Mouse (Mus musculus) heart, adult 2 months (tissue): ENCODE measurements around the gene Ksr2. TPM values are rescaled to one million over a fixed set of nuclear protein-coding genes. Genes with fewer than 3 reads are reported as not detected.

Experiments used
- DNase-seq, 2 experiments: peaks; one replicate each; pipeline ENCODE4 v3.0.0; 2021
- H3K27ac ChIP-seq: fragments of 200-600 bp; 2 replicates; pipeline ENCODE4 v1.8.1; 2022
- H3K27me3 ChIP-seq: fragments of 200-500 bp; 2 replicates; pipeline ENCODE4 v1.6.1; 2012; ENCODE audit warnings: mild to moderate bottlenecking, low read length, inconsistent platforms, mixed read lengths; ENCODE audit not compliant: control insufficient read depth, insufficient read depth
- H3K36me3 ChIP-seq: fragments of 200-500 bp; 2 replicates; pipeline ENCODE4 v1.6.1; 2012; ENCODE audit warnings: low read length, inconsistent platforms; ENCODE audit not compliant: control insufficient read depth, insufficient read depth
- H3K4me1 ChIP-seq: fragments of 200-500 bp; 2 replicates; pipeline ENCODE4 v1.6.1; 2011; ENCODE audit warnings: low read length; ENCODE audit not compliant: control insufficient read depth, insufficient read depth
- H3K4me3 ChIP-seq: fragments of 200-600 bp; 2 replicates; pipeline ENCODE4 v1.8.1; 2022
- H3K79me2 ChIP-seq: fragments of 200-500 bp; replicated peaks from 2 replicates; pipeline ENCODE4 v1.6.1; 2012; ENCODE audit warnings: mild to moderate bottlenecking, inconsistent platforms, low read length, moderate library complexity, mixed read lengths; ENCODE audit not compliant: control insufficient read depth, insufficient read depth
- H3K9ac ChIP-seq: fragments of 200-500 bp; 2 replicates; pipeline ENCODE4 v1.6.1; 2012; ENCODE audit warnings: low read depth, mild to moderate bottlenecking, control low read depth, inconsistent platforms, low read length, mixed read lengths
- CTCF ChIP-seq: fragments of 200-600 bp; IDR thresholded peaks from 2 replicates; pipeline ENCODE4 v1.8.1; 2022; ENCODE audit warnings: antibody characterized with exemption, mild to moderate bottlenecking, moderate library complexity
- EP300 ChIP-seq: fragments of 200-500 bp; IDR thresholded peaks from 2 replicates; pipeline ENCODE4 v1.6.1; 2011; ENCODE audit warnings: low read depth, low read length, control low read depth; ENCODE audit not compliant: insufficient read depth
- POLR2A ChIP-seq: fragments of 200-500 bp; IDR thresholded peaks from 2 replicates; pipeline ENCODE4 v1.6.1; 2011; ENCODE audit warnings: mild to moderate bottlenecking, low read depth, low read length, control low read depth; ENCODE audit not compliant: insufficient read depth
- WGBS: fragments of 180-500 bp; shearing (Covaris S2); methylation state at CpG from one replicate; pipeline ENCODE4 v1.1.7; 2018; 5-methylcytosine and 5-hydroxymethylcytosine counted together
- intact Hi-C: fragments of 180-260 bp; cut with DNase I; formaldehyde crosslinking; loops from one replicate; pipeline ENCODE4 v1.15.1; 2025
- polyA plus RNA-seq: library from polyadenylated mRNA; depleted of rRNA; stranded (reverse); fragments of >200 nt; gene quantifications from 2 replicates; pipeline ENCODE4 v1.2.3, GENCODE M21; 2012
- total RNA-seq, 2 experiments: library from RNA; stranded (reverse); gene quantifications; 2 replicates each; pipeline ENCODE4 v1.2.3; 2021

Gene Ksr2
- total and polyA plus RNA-seq, 3 experiments, result 0.02 to 0.05 TPM; not detected in 1

GRCm38 (mm10) chr5:117709306-117709705, 295.5 kb downstream of the Ksr2 start:
- Histone ChIP-seq H3K4me1 (no peaks in the 10 kb centered on the region; the same call in 1 of the 2 replicates), H3K27ac (no peak overlapping the region), H3K36me3 (no peaks in the 10 kb centered on the region), H3K79me2 (no peaks in the 10 kb centered on the region), H3K27me3 (no peaks in the 10 kb centered on the region), H3K9ac (no peak overlapping the region), H3K4me3 (no peak overlapping the region)
- 86% methylated on average over 6 of the region's 6 CpGs for WGBS
- no peak for TF ChIP-seq EP300
- TF ChIP-seq POLR2A, result no peak
- no peak for TF ChIP-seq CTCF
- no peak for DNase-seq
- intact Hi-C loops, result no loop called here

GRCm38 (mm10) chr5:117711636-117712035, 297.8 kb downstream of the Ksr2 start:
- Histone ChIP-seq H3K4me3 (no peak overlapping the region), H3K27me3 (no peaks in the 10 kb centered on the region), H3K9ac (no peak overlapping the region), H3K27ac (no peak overlapping the region), H3K36me3 (no peaks in the 10 kb centered on the region), H3K4me1 (no peaks in the 10 kb centered on the region; the same call in 1 of the 2 replicates), H3K79me2 (no peaks in the 10 kb centered on the region)
- intact Hi-C loops, result loop anchor here (10.0 kb wide), 1 partner anchor 93 kb away; no protein-coding TSS in a partner anchor
- TF ChIP-seq EP300 (no peak), CTCF (no peak), POLR2A (no peak)
- WGBS, result 65% methylated on average over 10 of the region's 10 CpGs
- no peak for DNase-seq

DNA sequence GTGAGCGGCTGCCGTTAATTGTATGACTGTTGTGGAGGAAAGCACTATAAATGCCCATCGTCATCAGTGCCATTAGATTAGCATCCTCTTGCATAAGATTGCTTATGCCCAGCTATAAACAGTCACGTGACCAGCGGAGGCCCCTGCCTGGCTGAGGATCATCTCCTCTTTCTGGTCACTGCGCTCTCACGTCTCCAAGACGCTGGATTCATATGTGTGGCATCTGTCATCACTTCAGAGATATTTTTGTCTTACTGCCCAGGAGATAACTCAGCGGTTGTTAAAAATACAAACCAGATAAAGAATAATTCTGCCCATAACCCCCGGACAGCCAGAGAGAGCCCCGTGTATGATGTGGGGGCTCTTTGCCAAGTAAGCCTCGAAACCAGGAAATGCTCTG, 298.4 kb downstream of the Ksr2 start:
- H3K4me3 ChIP-seq, result no peak overlapping the region
- no peaks in the 10 kb centered on the region; the same call in 1 of the 2 replicates for H3K4me1 ChIP-seq
- WGBS, result 26% methylated on average over 12 of the region's 12 CpGs
- no peak for TF ChIP-seq EP300
- TF ChIP-seq CTCF, result no peak
- TF ChIP-seq POLR2A, result no peak
- no peak overlapping the region for H3K27ac ChIP-seq
- no peaks in the 10 kb centered on the region for H3K79me2 ChIP-seq
- no peaks in the 10 kb centered on the region for H3K36me3 ChIP-seq
- H3K27me3 ChIP-seq, result no peaks in the 10 kb centered on the region
- DNase-seq, result peak; percentile 25 to 27
- no peak overlapping the region for H3K9ac ChIP-seq
- intact Hi-C loops, result loop anchor here (10.0 kb wide), 1 partner anchor 93 kb away; no protein-coding TSS in a partner anchor

DNA sequence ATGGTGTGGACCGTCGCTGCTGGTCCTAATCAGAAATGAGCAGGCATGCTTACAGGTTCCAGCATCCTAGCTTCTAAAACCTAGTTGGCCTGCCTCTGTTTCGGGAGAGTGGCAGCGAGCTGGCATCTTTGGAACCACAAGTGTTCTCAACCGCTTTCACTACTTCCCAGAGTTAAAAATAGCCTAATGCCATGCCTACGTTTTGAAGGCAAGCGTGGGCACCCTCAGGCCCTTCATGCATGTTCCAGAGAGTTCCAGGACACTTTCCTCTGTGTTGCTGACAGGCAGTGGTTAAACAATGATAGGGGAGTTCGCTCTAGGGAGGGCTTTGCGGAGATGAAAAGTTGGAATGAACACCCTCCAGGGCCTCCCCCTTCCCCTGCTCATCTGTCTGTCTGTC, 303.3 kb downstream of the Ksr2 start:
- H3K9ac ChIP-seq, result no peak overlapping the region
- H3K4me1 ChIP-seq, result no peaks in the 10 kb centered on the region; the same call in 1 of the 2 replicates
- WGBS, result 55% methylated on average over 9 of the region's 9 CpGs
- no peak overlapping the region for H3K4me3 ChIP-seq
- peak overlapping the region; percentile 17; the same call in 1 of the 2 replicates for H3K27ac ChIP-seq
- intact Hi-C loops, result loop anchor here (10.0 kb wide), 1 partner anchor 88 kb away; no protein-coding TSS in a partner anchor
- TF ChIP-seq POLR2A (no peak), CTCF (no peak), EP300 (no peak)
- H3K79me2 ChIP-seq, result no peaks in the 10 kb centered on the region
- H3K36me3 ChIP-seq, result no peaks in the 10 kb centered on the region
- H3K27me3 ChIP-seq, result no peaks in the 10 kb centered on the region
- peak; percentile 13 to 20 for DNase-seq

GRCm38 (mm10) chr5:117723316-117723715, 309.5 kb downstream of the Ksr2 start:
- no peak for DNase-seq
- intact Hi-C loops, result no loop called here
- no peaks in the 10 kb centered on the region for H3K27me3 ChIP-seq
- WGBS, result 64% methylated on average over 4 of the region's 4 CpGs
- no peak overlapping the region for H3K27ac ChIP-seq
- H3K4me3 ChIP-seq, result no peak overlapping the region
- no peak for TF ChIP-seq CTCF
- TF ChIP-seq POLR2A, result no peak
- no peak for TF ChIP-seq EP300
- H3K36me3 ChIP-seq, result no peaks in the 10 kb centered on the region
- no peaks in the 10 kb centered on the region for H3K4me1 ChIP-seq
- H3K9ac ChIP-seq, result no peak overlapping the region
- no peaks in the 10 kb centered on the region for H3K79me2 ChIP-seq

GRCm38 (mm10) chr5:117726548-117726947, 312.7 kb downstream of the Ksr2 start:
- Histone ChIP-seq H3K4me3 (no peak overlapping the region), H3K4me1 (no peaks in the 10 kb centered on the region), H3K36me3 (no peaks in the 10 kb centered on the region), H3K27ac (no peak overlapping the region), H3K79me2 (no peaks in the 10 kb centered on the region), H3K9ac (no peak overlapping the region), H3K27me3 (no peaks in the 10 kb centered on the region)
- TF ChIP-seq POLR2A, result no peak
- no peak for TF ChIP-seq EP300
- no peak for TF ChIP-seq CTCF
- WGBS, result 69% methylated on average over 6 of the region's 6 CpGs
- no peak for DNase-seq
- intact Hi-C loops, result no loop called here
